Mouse (Mus musculus): ENCODE measurements at regions not wholly inside any gene's neighbourhood (a gene's known extent, or its start where the extent isn't known, plus 50 kb on each side); places are given as distances from the start of the nearest gene placed in this dataset.
A peak's percentile ranks its signal among the peaks of the same experiment; 100 is the strongest.

GRCm38 (mm10) chr14:89242159-89242558 is 771.0 kb upstream of the Pcdh20 start:
- H3K27me3 ChIP-seq (replicated peaks) = no peaks in the 10 kb centered on the region
- no peaks in the 10 kb centered on the region for H3K36me3 ChIP-seq
- H3K4me1 ChIP-seq = no peaks in the 10 kb centered on the region
- ATAC-seq = no peak
- no peak overlapping the region for H3K4me3 ChIP-seq
- no peaks in the 10 kb centered on the region for H3K9me3 ChIP-seq (replicated peaks)
- H3K27ac ChIP-seq = no peak overlapping the region
- H3K9ac ChIP-seq = no peak overlapping the region
- H3K4me2 ChIP-seq = no peak overlapping the region
- 67% methylated on average over 1 of the region's 1 CpGs for WGBS (ENCODE audit: insufficient replicate concordance)

DNA sequence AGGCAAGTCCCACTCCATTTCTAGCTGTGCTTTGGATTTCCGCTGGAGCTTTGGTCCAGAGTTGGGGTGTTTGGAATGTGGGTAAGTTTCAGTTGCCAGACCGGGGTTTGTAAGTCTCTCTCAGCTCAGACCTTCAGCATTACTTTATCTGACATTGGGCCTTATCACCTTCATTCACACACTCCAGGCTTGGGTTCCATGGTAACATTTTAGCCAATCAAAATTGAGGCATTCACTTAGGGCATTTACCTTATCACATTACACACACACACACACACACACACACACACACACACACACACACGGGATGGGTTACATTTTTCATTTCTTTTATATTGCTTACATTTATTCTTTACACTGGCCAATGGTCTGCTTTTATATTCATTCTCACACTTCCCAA is 765.3 kb upstream of the Pcdh20 start:
- H3K27me3 ChIP-seq (replicated peaks) = no peaks in the 10 kb centered on the region
- H3K36me3 ChIP-seq = no peaks in the 10 kb centered on the region
- H3K4me3 ChIP-seq = no peak overlapping the region
- no peak overlapping the region for H3K9ac ChIP-seq
- no peak overlapping the region for H3K4me2 ChIP-seq
- ATAC-seq = peak; percentile 73
- no peak overlapping the region for H3K27ac ChIP-seq
- no peaks in the 10 kb centered on the region for H3K9me3 ChIP-seq (replicated peaks)
- WGBS (ENCODE audit: insufficient replicate concordance) = 46% methylated on average over 3 of the region's 3 CpGs
- no peaks in the 10 kb centered on the region for H3K4me1 ChIP-seq

GRCm38 (mm10) chr14:89230482-89230881 is 759.3 kb upstream of the Pcdh20 start:
- Histone ChIP-seq H3K4me2 (no peak overlapping the region), H3K9ac (no peak overlapping the region), H3K4me1 (no peaks in the 10 kb centered on the region), H3K27ac (no peak overlapping the region), H3K4me3 (no peak overlapping the region), H3K27me3 (replicated peaks) (no peaks in the 10 kb centered on the region), H3K36me3 (no peaks in the 10 kb centered on the region), H3K9me3 (replicated peaks) (no peaks in the 10 kb centered on the region)
- ATAC-seq = no peak
- 48% methylated on average over 8 of the region's 8 CpGs for WGBS (ENCODE audit: insufficient replicate concordance)

- no peak overlapping the region for H3K27ac ChIP-seq
- no peaks in the 10 kb centered on the region for H3K36me3 ChIP-seq
- no peak overlapping the region for H3K4me3 ChIP-seq
- no peak for ATAC-seq
- 48% methylated on average over 1 of the region's 1 CpGs for WGBS (ENCODE audit: insufficient replicate concordance)
- H3K9me3 ChIP-seq (replicated peaks) = no peaks in the 10 kb centered on the region
- no peaks in the 10 kb centered on the region for H3K27me3 ChIP-seq (replicated peaks)
- no peak overlapping the region for H3K4me2 ChIP-seq
- H3K9ac ChIP-seq = no peak overlapping the region
- no peaks in the 10 kb centered on the region for H3K4me1 ChIP-seq
Measured at GRCm38 (mm10) chr14:89217390-89217789, 746.2 kb upstream of the Pcdh20 start.

DNA sequence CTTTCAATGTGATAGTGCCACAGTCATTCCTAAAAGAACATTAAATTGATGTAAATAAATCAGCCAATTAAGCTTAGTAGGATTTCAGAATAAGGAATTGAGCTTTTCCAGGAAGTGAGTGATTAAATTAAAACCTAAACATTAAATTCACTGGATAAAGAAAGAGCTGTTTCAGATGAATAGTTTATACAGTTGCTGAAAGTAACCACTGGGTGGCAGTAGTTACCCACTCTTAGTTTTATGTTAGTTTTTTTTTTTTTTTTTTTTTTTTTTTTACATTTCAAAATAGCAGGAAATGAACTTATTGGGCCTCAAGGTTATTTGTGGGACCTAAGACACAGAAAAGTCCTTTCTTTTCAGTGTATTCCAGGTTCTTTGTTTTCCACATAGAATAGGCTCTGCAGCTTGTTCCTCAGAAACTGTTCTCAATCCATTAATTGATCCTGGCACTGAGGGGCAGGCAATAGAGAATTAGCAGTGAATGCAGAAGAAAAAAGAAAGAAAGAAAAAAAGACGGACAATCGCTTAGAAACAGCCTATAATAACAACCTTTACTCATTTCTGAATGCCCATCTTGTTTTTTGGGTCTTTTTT is 710.3 kb upstream of the Pcdh20 start:
- no peak overlapping the region for H3K9ac ChIP-seq
- H3K27ac ChIP-seq = no peak overlapping the region
- no peak overlapping the region for H3K4me2 ChIP-seq
- H3K4me3 ChIP-seq = no peak overlapping the region
- no peaks in the 10 kb centered on the region for H3K27me3 ChIP-seq (replicated peaks)
- H3K4me1 ChIP-seq = no peaks in the 10 kb centered on the region
- 50% methylated on average over 2 of the region's 2 CpGs for WGBS (ENCODE audit: insufficient replicate concordance)
- no peak for ATAC-seq
- no peaks in the 10 kb centered on the region for H3K9me3 ChIP-seq (replicated peaks)
- H3K36me3 ChIP-seq = no peaks in the 10 kb centered on the region

DNA sequence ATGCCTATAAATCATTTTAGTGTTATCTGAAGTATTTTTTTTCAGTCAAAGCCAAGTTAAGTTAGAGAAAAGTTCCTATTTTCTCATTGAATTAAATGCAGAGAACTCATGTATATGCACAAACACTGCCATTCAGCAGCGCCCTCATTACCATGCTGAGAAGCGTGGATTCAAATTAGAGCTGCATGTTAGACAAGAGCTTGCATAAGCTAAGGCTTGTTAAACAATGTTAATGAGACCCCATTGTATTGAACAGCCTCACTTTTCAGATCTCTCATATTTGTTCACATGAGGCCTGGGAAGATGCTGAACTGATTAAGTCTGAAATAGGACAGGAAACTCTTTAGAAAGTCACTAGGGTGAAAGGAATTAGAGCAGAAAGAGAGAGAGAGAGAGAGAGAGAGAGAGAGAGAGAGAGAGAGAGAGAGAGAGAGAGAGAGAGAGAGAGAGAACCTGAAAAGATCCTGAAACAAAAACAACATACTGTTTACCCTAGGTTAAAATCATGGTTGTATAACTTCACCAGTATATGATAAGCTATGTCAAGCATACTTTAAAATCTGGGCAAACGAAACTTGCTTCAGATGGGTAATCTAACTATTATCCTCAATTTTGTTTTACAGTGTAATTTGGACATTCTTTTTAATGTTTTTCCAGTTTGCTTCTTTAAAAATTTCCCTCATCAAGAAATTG is 671.9 kb upstream of the Pcdh20 start:
- no peak overlapping the region for H3K4me2 ChIP-seq
- WGBS (ENCODE audit: insufficient replicate concordance) = 61% methylated on average over 3 of the region's 3 CpGs
- no peaks in the 10 kb centered on the region for H3K4me1 ChIP-seq
- H3K36me3 ChIP-seq = no peaks in the 10 kb centered on the region
- no peak overlapping the region for H3K27ac ChIP-seq
- H3K9ac ChIP-seq = no peak overlapping the region
- H3K4me3 ChIP-seq = no peak overlapping the region
- H3K27me3 ChIP-seq (replicated peaks) = no peaks in the 10 kb centered on the region
- ATAC-seq = no peak
- H3K9me3 ChIP-seq (replicated peaks) = no peaks in the 10 kb centered on the region

- H3K9ac ChIP-seq = no peak overlapping the region
- no peak for ATAC-seq
- 51% methylated on average over 4 of the region's 4 CpGs for WGBS (ENCODE audit: insufficient replicate concordance)
- H3K27ac ChIP-seq = no peak overlapping the region
- H3K4me3 ChIP-seq = no peak overlapping the region
- H3K4me1 ChIP-seq = no peaks in the 10 kb centered on the region
- H3K36me3 ChIP-seq = no peaks in the 10 kb centered on the region
- H3K9me3 ChIP-seq (replicated peaks) = no peaks in the 10 kb centered on the region
- no peak overlapping the region for H3K4me2 ChIP-seq
- no peaks in the 10 kb centered on the region for H3K27me3 ChIP-seq (replicated peaks)
Measured at GRCm38 (mm10) chr14:89099296-89099695, 628.1 kb upstream of the Pcdh20 start.

GRCm38 (mm10) chr14:89089661-89090060 is 618.5 kb upstream of the Pcdh20 start:
- no peaks in the 10 kb centered on the region for H3K36me3 ChIP-seq
- 63% methylated on average over 1 of the region's 1 CpGs for WGBS (ENCODE audit: insufficient replicate concordance)
- H3K4me1 ChIP-seq = no peaks in the 10 kb centered on the region
- H3K4me3 ChIP-seq = no peak overlapping the region
- ATAC-seq = no peak
- H3K9ac ChIP-seq = no peak overlapping the region
- H3K27me3 ChIP-seq (replicated peaks) = no peaks in the 10 kb centered on the region
- no peak overlapping the region for H3K4me2 ChIP-seq
- no peak overlapping the region for H3K27ac ChIP-seq
- no peaks in the 10 kb centered on the region for H3K9me3 ChIP-seq (replicated peaks)

- no peak for ATAC-seq
Measured at GRCm38 (mm10) chr14:89076014-89076413, 604.8 kb upstream of the Pcdh20 start.

DNA sequence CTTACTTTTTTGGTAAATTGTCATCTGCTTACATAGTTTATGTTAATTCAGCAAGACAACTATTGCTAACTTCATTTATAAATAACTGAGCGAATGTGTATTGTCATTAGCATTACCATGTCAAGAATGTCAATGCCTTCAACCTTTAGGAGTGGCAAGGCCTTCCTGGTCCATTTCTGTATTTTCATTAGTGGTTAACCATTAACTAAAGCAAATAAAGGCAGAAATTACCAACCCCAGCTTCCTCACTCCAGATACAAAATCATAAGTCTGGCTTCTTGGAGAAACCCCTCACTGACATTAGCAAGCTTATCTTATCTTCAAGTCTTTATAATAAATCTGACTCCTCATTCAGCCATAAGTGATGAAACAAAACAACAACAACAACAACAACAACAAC is 592.8 kb upstream of the Pcdh20 start:
- no peaks in the 10 kb centered on the region for H3K27me3 ChIP-seq (replicated peaks)
- 82% methylated on average over 1 of the region's 1 CpGs for WGBS (ENCODE audit: insufficient replicate concordance)
- no peaks in the 10 kb centered on the region for H3K4me1 ChIP-seq
- no peak overlapping the region for H3K4me3 ChIP-seq
- H3K27ac ChIP-seq = no peak overlapping the region
- no peak for ATAC-seq
- no peak overlapping the region for H3K9ac ChIP-seq
- H3K9me3 ChIP-seq (replicated peaks) = no peaks in the 10 kb centered on the region
- no peaks in the 10 kb centered on the region for H3K36me3 ChIP-seq
- H3K4me2 ChIP-seq = no peak overlapping the region

More at GRCm38 (mm10) chr14:89076014-89076413, 604.8 kb upstream of the Pcdh20 start:
- H3K4me3 ChIP-seq = no peak overlapping the region
- no peak overlapping the region for H3K4me2 ChIP-seq
- H3K4me1 ChIP-seq = no peaks in the 10 kb centered on the region
- no peak overlapping the region for H3K9ac ChIP-seq
- H3K27ac ChIP-seq = no peak overlapping the region
- H3K36me3 ChIP-seq = no peaks in the 10 kb centered on the region
- no peaks in the 10 kb centered on the region for H3K27me3 ChIP-seq (replicated peaks)
- no peaks in the 10 kb centered on the region for H3K9me3 ChIP-seq (replicated peaks)
- WGBS (ENCODE audit: insufficient replicate concordance) = 78% methylated on average over 1 of the region's 1 CpGs

DNA sequence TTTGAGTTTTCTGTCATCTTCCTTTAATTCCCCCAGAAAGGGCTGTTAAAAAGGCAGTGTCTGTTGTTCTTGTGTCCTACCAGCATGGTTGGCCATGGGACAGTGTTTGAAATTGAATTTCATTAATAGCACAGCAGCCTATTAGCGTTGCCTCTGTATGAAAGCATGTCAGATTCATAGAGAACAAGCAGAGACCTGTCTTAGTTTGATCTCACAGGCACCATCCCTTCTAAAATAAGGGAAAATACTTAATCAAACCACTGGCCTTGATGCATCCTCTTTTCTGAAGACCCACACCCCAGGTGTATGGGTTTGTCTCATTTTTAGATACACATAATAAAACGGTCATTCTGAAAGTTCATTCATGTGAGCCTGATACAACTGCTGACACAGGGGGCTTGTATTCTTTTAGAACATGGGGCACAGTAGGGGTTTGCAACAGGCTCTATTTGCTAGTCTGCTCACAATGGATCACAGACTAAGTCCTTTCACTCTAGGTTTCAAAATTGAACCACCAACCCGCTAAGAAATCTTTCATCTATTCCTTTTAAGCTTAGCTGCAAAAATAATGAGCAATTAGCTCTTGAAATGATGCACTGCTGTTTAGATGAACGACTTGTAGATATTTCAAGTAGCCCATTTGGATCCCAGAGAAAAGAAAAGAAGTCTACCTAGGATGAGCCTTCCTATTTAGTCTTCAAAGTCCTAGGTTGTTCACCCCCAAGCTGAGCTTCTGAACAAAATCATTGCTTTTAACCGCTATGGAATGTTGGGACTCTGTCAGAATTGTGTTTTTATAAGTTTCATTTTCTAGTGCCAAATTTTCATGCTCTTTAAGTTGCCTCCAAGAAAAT is 591.6 kb upstream of the Pcdh20 start:
- Histone ChIP-seq H3K4me3 (no peak overlapping the region), H3K4me1 (no peaks in the 10 kb centered on the region), H3K9me3 (replicated peaks) (no peaks in the 10 kb centered on the region), H3K9ac (no peak overlapping the region), H3K27ac (no peak overlapping the region), H3K4me2 (no peak overlapping the region), H3K36me3 (no peaks in the 10 kb centered on the region), H3K27me3 (replicated peaks) (no peaks in the 10 kb centered on the region)
- ATAC-seq = no peak
- WGBS (ENCODE audit: insufficient replicate concordance) = 63% methylated on average over 5 of the region's 5 CpGs

- Histone ChIP-seq H3K4me3 (no peak overlapping the region), H3K27ac (no peak overlapping the region), H3K4me2 (no peak overlapping the region), H3K36me3 (no peaks in the 10 kb centered on the region), H3K9me3 (replicated peaks) (no peaks in the 10 kb centered on the region), H3K9ac (no peak overlapping the region), H3K27me3 (replicated peaks) (no peaks in the 10 kb centered on the region), H3K4me1 (no peaks in the 10 kb centered on the region)
- no peak for ATAC-seq
- WGBS (ENCODE audit: insufficient replicate concordance) = 46% methylated on average over 1 of the region's 1 CpGs
Measured at GRCm38 (mm10) chr14:89061319-89061718, 590.1 kb upstream of the Pcdh20 start.

All from liver, embryonic 12.5 days (tissue).